Mouse (Mus musculus): ENCODE data around the gene Rplp1.

The Rplp1 gene

DNA sequence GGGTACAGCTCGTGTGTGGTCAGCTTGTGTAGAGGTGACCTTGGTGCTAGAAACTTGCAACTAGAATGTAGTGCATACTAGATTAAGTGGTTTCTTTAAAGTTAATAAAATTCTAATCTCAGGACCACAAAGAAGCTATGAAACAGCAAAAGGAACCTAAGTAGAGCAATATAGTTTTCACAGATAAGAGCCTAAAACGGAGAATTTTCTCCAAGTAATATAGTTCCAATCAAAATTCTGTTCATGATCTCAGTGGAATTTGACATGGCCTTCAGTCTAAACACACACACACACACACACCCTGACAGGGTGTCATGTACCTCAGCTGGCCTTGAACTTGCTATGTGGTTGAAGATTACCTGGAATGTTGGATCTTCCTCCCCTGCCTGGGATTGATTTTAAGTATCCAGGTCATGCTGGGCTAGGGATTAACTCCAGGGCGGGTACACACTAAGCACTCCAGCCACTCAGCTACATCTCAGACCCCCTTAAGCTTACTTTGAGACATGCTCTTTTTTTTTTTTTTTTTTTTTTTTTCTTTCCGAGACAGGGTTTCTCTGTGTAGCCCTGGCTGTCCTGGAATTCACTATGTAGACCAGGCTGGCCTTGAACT is 1.2 kb upstream of the Rplp1 start:
- in situ Hi-C loops (cut with MboI; ENCODE audit: unreplicated experiment in 2 of 2) = loop anchor here in 1 of 2 experiments (25.0 kb wide), 1 partner anchor 1953 kb away; the partner anchor contains the start of gene Nr2e3

DNA sequence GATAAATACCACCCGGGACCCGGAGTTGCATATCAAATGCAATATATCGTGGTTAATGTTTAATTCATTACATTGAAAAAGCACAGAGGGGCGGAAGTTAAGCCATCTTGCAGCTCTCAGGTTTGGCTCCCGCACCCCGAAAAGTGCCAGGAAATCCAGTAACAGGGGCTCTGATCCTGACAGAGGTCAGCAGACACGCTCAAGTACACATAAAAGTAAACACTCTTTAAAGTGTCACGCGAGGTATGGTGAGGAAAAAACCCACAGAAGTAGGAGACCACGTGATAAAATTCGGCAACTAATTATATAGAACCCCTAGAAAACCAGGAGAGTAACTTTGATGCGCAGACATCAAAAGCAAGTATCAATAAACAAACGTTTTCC is 567 bp upstream of the Rplp1 start:
- in situ Hi-C loops (cut with MboI; ENCODE audit: unreplicated experiment in 2 of 2) = loop anchor here in 1 of 2 experiments (25.0 kb wide), 1 partner anchor 1953 kb away; the partner anchor contains the start of gene Nr2e3

DNA sequence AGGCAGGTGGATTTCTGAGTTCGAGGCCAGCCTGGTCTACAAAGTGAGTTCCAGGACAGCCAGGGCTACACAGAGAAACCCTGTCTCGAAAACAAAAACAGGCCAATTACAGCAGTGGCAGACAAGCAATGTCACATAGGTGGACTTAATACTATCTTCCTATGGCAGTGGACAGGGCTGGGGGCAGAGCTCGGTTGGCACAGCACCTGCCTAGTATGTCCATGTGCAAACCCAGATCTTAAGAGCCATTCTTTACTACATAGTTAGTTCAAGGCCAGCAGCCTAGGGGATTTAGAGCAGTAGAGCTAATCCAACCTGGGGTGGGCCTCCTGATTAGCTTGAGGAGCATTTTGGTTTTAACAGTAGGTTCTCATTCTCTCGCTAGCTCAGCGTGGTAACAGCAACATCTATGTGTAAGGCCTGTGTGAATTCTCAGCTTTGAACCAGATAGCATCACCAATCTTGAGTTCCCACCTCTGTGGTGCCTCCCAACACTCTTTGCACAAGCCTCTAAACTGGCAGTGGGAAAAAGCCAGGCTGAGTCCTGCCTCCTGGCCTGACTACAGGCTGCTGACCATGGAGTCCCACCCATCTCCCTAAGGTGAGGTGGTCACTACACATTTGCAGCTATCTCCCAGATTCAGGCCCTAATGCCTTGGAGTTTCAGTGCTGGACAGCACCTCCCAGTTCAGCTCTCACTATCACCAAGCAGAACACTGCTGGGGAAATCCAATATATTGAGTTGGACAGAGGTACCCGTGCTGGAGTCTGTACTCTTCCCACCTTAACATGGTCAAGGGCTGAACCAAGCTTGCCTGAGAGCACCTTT is 2.8 kb downstream of the Rplp1 start:
- in situ Hi-C loops (cut with MboI; ENCODE audit: unreplicated experiment in 2 of 2) = loop anchor here in 1 of 2 experiments (25.0 kb wide), 1 partner anchor 1949 kb away; the partner anchor contains the start of gene Nr2e3

DNA sequence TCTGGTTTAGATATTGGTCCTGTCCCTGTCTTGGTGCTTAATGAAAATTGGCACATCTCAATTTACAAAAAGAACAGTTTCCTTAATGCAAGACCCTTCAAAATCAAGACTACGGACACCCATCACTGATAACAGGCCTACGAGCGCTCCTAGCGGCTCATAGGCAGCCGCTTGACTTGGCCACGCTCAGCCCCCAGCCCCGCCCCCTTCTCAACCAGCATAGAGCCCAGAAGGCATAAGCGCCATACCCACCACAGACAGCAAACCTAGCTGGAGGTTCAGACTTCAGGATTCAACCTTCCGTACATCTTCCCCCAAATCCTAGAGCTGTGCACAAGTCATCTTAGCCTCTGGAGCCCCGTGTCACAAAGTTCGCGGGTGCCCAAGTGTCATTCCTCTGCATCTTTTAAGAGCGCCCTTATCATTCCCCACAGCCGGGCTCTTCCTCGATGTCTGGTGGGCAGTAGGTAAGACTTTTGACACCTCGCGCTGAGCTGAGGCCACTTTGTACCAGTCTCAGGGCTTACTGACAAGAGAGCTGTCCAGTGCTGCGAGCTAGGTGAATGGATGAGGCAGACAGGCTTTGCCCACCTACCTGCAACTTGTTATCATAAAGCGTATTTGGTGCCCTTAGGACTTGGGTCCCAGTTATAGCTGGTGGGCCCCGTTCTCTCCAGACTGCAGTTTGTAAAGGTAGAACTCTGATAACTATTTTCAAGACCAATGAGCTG is 3.7 kb downstream of the Rplp1 start:
- in situ Hi-C loops (cut with MboI; ENCODE audit: unreplicated experiment in 2 of 2) = loop anchor here in 1 of 2 experiments (25.0 kb wide), 1 partner anchor 1948 kb away; the partner anchor contains the start of gene Nr2e3

DNA sequence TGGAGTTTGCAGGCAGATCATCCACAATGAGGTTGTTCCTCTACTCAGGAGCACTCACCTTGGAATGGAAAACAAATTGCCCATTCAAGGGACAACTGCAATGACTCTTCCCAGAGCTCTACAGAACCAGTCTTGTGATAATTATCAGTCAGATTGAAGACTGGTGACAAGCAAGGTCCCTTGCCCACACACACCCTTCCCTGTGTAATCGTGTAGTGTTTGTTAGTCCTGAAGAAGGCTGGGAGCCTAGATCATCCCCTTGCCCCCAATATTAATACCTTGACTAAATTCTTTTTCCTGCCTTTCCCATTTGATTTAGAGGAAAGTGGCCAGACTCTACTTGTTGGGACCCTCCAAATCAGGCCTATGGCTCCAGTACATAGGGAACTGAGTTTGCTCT is 4.7 kb downstream of the Rplp1 start:
- in situ Hi-C loops (cut with MboI; ENCODE audit: unreplicated experiment in 2 of 2) = loop anchor here (5.0 to 25.0 kb wide), 5 partner anchors 75 to 1947 kb away; partner anchors contain the start of gene Nr2e3 (in 1 of the 2)

DNA sequence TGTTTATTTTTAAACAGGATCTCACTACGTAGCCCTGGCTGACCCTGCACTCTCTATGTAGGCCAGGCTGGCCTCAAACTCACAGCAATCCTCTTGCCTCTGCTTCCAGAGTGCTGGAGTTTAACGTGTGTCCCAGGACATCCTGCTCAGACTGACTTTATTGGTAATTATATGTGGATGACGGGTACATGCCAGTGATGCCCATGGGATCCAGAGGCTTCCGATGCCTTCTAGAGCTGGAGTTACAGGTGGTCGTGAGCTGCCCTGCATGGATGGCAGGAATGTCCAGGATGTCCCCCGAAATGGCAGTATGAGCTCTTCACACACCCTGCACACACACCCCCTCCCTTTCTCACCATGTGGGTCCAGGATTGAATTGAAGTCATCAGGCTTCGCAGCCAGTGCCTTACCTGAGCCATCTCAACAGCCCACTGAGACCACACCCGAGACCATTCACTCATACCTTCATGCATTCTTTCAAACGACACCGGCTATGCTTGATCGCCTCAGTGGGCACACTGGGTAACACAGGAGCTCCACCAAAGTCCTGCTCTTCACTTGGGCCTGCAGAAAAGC is 5.4 kb downstream of the Rplp1 start:
- in situ Hi-C loops (cut with MboI; ENCODE audit: unreplicated experiment in 2 of 2) = loop anchor here (5.0 to 25.0 kb wide), 5 partner anchors 76 to 1947 kb away; partner anchors contain the start of gene Nr2e3 (in 1 of the 2)

DNA sequence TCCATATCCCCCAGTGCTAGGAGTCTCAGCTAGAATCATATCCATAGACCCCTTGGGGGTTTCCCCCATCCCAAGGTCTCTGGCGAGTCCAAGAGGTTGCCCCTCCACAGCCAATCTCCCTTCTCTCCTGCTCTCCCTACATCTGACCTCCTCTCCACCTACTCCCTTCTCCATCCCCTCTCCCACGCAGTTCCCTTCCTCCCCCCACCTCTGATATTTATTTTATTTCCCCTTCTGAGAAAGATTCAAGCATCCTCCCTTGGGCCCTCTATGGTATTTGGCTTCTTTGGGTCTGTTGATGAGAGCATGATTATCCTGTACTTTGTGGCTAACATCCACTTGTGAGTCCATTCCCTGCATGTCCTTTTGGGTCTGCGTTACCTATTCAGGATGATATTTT is 6.0 kb downstream of the Rplp1 start:
- in situ Hi-C loops (cut with MboI; ENCODE audit: unreplicated experiment in 2 of 2) = loop anchor here (5.0 to 25.0 kb wide), 5 partner anchors 76 to 1946 kb away; partner anchors contain the start of gene Nr2e3 (in 1 of the 2)

DNA sequence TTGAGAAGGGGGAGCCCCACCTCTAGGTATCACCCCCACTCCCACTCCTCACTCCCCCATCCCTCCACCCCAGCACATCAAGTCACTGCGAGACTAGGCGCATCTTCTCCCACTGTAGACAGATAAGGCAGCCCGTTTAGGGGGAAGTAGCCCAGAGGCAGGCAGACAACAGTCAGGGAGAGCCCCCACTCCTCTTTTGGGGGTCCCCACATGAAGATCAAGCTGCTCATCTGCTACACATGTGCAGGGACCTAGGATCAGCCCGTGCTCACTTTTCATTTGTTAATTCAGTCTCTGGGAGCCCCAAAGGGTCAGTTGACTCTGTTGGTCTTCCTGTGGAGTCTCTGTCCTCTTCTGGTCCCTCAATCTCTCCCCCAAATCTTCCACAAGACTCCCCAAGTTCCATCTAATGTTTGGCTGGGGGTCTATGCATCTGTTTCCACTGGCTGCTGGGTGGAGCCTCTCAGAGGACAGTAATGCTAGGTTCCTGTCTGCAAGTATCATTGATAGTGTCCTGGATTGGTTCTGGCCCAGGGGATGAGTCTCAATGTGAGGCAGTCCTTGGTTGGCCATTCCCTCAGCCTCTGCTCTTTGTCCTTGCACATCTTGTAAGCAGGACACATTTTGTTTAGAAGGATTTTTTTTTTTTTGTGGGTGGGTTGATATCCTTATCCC is 6.6 kb downstream of the Rplp1 start:
- in situ Hi-C loops (cut with MboI; ENCODE audit: unreplicated experiment in 2 of 2) = loop anchor here (5.0 to 25.0 kb wide), 5 partner anchors 77 to 1945 kb away; partner anchors contain the start of gene Nr2e3 (in 1 of the 2)

DNA sequence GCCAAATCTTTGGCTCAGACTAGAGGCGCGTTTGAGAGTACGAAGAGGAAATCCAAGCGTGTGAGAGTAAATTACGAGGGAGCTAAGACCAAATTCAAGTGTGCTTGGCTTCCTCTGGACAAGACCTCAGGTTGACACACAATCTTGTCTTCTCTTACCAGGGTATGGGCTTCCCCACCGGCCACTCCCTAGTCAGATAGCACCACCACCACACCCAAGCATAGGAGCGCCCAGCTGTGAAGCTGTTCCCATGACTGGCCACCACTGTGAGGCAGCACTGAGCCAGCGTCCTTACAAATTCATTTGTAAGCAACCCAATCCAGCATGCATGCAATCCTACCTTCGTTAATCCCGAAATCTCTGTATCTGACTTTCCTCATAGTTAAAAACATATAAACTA is 7.4 kb downstream of the Rplp1 start:
- in situ Hi-C loops (cut with MboI; ENCODE audit: unreplicated experiment in 2 of 2) = loop anchor here (5.0 to 25.0 kb wide), 5 partner anchors 78 to 1945 kb away; partner anchors contain the start of gene Nr2e3 (in 1 of the 2)

DNA sequence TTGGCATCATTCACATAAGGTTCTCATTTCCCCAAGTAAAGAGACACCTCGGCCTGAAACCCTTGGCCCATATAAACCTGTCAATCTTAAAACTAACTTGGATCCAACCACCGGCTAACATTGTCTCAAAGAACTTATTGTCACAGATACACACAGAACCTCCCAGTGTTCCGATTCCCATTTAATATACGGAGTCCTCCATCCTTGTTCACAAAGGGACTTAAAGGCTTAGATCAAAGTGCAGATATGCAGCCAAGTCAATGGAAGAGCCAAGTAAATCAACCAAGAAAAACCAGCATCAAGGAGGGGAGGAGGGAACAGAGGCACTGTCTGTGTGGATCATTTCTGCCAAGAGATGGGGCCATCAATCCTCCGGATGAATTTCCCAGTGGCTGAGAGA is 8.8 kb downstream of the Rplp1 start:
- in situ Hi-C loops (cut with MboI; ENCODE audit: unreplicated experiment in 2 of 2) = loop anchor here (5.0 to 25.0 kb wide), 5 partner anchors 79 to 1943 kb away; partner anchors contain the start of gene Nr2e3 (in 1 of the 2)

DNA sequence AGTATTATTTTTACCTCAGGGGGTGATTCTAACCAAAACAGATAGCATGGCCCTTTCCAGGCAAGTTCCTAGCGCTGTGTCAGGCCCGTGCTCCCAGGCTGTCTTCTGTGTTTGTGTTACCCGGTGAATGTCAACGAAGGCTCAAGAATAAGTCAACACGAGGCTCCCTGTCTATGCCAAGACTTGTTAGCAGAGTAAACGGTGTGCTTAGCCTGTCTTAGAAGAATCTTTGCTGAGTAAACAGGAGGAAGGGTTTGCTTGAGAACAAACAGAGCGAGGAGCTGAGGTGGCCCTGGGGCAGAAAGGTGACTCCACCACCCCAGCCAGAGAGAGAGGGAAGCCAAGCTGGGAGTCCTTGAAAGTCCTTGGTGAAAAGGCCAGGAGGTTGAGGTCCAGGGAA is 10.1 kb downstream of the Rplp1 start:
- in situ Hi-C loops (cut with MboI; ENCODE audit: unreplicated experiment in 2 of 2) = loop anchor here in 1 of 2 experiments (5.0 to 25.0 kb wide), 4 partner anchors 81 to 1942 kb away; partner anchors contain the start of gene Nr2e3

DNA sequence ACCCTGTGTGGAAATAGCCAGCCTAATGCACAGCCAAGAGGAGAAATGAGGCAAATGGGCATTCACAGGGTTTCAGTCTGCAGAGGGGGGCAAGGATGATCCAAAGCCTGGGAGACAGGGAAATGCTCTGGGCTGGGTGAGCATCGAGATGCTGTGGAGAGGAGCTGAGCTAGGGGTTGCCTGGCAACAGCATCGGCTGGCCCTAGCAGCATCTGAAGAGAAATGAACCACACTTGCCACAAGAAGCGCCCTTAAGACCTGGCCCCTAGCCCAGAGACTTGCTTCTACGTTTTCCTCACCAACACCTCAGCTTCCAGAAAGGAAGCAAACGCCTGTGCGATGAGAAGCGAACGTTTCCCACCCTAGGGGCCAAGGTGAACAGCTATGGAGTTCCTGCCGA is 11.9 kb downstream of the Rplp1 start:
- in situ Hi-C loops (cut with MboI; ENCODE audit: unreplicated experiment in 2 of 2) = loop anchor here in 1 of 2 experiments (5.0 to 25.0 kb wide), 4 partner anchors 82 to 1940 kb away; partner anchors contain the start of gene Nr2e3

DNA sequence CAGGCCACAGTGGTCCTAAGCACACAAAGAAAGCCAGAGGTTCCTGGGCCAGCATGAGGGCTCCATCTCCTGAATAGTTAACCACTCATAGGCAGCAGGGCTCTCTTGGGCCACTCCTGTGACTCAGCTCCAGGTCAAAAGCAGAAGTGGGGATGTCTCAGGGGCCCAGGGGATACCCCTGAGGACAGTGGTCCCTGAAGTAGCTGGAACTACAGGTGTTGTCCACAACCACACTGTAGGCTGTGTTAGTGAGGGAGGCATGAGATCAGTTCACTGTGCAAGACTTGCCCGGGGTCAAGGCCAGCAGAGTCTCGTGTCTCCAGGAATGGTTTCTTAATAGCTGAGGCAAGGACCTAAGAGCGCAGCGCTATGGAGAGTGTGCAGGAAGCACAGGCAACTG is 12.8 kb downstream of the Rplp1 start:
- in situ Hi-C loops (cut with MboI; ENCODE audit: unreplicated experiment in 2 of 2) = loop anchor here in 1 of 2 experiments (5.0 to 25.0 kb wide), 4 partner anchors 83 to 1939 kb away; partner anchors contain the start of gene Nr2e3

DNA sequence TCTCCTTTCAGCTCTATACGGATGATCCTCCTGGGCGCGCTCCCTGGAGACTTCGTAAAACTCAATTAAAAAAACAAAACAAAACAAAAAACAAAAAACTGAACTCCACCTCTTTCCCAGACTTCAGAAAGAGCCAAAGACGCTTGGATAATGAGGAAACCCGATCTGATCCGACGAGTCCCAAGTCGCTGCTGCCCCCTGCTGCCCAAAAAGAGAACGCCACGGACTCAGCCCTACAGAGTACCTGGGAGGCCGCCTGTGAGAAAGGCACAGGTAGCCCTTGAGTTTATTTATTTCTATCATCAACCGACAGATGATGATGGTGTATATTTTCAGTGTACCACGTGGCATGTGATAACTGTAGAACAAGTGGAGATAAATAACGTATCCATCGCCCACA is 14.5 kb downstream of the Rplp1 start:
- in situ Hi-C loops (cut with MboI; ENCODE audit: unreplicated experiment in 2 of 2) = loop anchor here (5.0 to 25.0 kb wide), 7 partner anchors 85 to 1938 kb away; partner anchors contain the start of genes Larp6 (in 1 of the 2) and Nr2e3 (in 1 of the 2)

DNA sequence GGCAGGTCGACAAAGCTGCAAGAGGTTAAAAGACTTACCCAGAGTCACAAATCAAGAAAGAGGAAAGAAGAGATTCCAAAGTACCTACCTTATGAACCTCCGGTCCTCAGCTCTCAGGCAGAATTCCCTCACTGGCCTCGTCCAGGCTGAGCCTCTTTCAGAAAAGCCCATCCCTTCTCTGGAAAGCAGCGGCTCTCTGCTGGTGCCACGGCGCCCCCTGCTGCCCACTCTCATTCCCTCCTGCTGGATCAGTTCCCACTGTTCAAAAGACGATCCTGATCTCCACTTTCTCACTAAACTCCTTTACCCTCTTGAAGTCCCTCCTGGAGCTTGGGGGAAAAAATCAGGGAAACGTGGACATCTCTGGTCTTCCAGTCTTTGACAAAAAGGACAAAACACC is 15.9 kb downstream of the Rplp1 start:
- in situ Hi-C loops (cut with MboI; ENCODE audit: unreplicated experiment in 2 of 2) = loop anchor here (5.0 to 25.0 kb wide), 4 partner anchors 1081 to 1651 kb away; partner anchors contain the start of gene Larp6 (in 1 of the 2)

DNA sequence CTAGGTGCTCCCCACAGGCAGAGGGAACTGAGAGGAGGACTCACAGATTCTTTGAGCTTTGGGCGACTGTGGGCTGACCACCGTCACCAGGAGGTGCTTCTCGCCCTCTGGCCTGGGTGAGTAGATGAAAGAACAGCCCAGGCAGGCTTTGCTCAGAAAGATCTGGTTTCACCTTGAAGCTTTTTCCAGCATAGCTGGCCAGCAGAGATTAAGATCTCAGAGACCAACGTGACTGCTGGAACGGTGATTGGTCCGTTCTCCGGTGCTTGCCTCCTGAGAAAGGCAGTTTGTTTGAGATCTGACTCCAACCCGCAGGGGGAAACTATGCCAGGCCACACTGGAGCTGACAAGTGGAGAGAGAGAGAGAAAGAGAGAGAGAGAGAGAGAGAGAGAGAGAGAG is 19.3 kb downstream of the Rplp1 start:
- in situ Hi-C loops (cut with MboI; ENCODE audit: unreplicated experiment in 2 of 2) = loop anchor here (5.0 to 25.0 kb wide), 4 partner anchors 1078 to 1648 kb away; partner anchors contain the start of gene Larp6 (in 1 of the 2)

DNA sequence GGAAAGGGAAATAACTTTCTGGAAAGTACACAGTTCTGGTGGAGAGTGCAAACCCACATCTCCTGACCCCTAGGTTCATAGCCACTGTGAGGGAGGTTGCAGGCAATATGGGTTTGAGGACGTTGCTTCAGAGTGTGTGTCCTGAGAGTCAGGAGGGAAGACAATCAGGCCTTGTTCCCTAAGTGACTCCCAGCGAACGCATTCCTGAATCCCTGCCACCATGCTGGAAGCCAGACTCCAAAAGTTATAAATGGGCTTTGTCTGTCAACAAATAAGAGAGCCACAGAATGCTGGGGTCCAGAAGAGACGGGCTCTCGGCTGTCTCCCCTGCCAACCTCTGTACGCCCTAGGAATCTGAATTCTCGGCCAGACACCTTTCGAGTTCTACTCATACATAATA is 24.5 kb downstream of the Rplp1 start:
- in situ Hi-C loops (cut with MboI; ENCODE audit: unreplicated experiment in 2 of 2) = loop anchor here in 1 of 2 experiments (10.0 to 25.0 kb wide), 2 partner anchors 1135 to 1178 kb away; partner anchors contain the start of gene Larp6

DNA sequence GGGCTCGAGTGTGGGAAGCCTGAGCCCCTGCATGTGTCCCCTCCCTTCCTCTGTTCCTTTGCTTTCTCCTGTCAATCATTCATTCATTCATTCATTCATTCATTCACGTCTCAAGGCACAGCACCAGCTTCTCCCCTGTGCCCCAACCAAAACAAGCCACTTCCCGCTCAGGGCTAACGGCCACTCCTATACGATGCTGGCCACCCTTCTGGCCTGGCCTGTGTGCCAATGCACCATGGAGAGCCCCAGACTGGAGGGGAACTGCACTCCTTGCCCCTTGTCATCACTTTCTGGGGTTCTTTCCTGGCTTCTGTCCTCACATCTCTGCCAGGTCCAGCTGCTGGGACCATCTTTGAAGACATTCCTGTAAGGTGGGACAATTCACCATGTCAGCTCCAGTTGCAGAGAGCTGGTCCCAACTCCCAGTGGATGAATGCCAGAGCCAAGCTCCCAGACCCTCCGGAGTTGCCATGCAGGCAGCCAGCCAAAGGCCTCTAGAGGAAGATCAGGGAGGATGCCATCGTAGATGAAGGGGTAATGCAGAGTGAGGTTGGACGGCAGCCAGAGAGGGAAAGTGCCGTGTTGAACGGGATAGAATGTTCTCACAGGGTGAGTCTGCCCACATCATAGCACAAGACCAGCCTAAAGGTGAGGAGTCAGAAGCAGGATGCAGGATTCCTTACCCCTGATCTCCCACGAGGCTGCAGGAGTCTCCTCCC is 26.5 kb downstream of the Rplp1 start:
- in situ Hi-C loops (cut with MboI; ENCODE audit: unreplicated experiment in 2 of 2) = loop anchor here in 1 of 2 experiments (25.0 kb wide), 1 partner anchor 1176 kb away; the partner anchor contains the start of gene Larp6
